Mouse (Mus musculus) inflammation-experienced regulatory T-cells, adult 16 weeks (primary cell): ENCODE results near the gene Myrf. TPM values are rescaled to one million over a fixed set of nuclear protein-coding genes. Genes with fewer than 3 reads are reported as not detected.

Experiments used
- polyA plus RNA-seq: library from polyadenylated mRNA; unstranded; fragments of 100-300 nt; shearing (Covaris generic); gene quantifications from one replicate; pipeline ENCODE4 v1.2.1, GENCODE M21; 2017

The Myrf gene
- polyA plus RNA-seq, result not detected

DNA sequence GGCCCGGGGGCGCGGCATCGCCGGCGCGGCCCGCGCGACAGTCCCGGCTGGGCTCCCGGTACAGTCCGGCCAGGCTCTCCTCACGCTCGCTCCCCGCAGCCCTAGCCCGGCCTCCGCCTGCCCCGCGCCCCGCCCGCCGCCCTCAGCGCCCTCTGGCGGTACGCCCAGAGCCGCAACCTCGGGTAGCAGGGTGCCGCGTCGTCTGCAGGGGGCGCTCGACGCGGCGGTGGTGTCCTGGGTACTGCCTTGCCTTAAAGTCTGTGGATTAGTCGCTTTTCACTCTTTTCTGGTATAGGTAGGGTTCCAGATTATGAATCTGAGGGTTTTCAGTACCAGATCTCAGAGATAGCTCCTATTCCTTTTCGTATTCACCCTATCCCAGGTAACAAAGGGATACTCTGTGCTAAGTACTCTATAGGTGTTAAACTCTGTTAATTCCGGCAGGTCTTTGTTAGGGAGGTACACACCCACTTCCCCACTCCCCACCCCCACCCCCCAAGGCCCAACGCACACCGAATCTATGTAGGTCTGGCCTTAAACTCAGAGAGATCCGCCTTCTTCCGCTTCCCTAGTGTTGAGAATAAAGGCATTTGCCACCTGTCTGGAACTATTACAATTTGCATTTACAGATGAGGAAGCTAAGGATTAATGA, at the start of gene Myrf:
Myrf (minus strand) TSS at position 95 of the 652 bp plus-strand sequence.

DNA sequence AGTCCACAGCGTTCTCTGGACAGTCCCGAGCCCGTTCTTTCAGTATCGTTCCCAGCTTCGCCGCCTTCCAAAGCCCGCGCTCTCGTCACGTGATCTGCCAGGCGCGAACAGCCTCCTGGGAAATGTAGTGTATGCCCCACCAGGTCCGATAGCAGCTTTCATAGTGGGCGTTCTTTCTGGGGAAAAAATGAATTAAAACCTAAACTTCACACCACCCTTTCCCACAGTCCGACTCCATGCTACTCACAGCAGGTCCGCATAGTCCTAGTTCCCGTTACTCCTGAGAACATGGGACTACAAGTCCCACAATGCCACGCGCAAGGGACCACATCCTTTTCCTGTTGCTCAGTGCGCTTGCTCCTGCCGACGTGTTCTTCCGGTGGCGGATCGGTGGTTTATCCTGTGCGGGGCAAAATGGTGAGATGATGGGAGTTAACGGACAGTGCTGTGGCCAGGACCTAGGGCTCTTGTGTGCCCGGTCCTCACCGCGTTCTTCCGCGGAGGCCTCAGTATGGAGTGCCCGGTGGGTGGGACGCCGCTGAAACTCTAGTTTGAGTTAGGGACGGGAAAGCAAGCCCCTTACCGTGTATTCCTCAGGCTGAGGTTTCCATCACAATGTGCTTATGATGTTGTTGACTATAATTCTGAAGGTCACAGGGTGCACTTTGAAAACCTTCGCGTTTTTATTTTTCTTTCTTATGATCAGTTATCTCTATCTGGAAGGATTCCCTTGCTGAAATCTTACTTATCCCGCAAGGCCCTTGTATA, 36.5 kb downstream of the Myrf start, which contains the start of the genes Tmem258 and Fen1:
Tmem258 (plus strand) TSS at position 167 of the 768 bp plus-strand sequence.
Fen1 (minus strand) TSS at position 322 of the 768 bp plus-strand sequence.

DNA sequence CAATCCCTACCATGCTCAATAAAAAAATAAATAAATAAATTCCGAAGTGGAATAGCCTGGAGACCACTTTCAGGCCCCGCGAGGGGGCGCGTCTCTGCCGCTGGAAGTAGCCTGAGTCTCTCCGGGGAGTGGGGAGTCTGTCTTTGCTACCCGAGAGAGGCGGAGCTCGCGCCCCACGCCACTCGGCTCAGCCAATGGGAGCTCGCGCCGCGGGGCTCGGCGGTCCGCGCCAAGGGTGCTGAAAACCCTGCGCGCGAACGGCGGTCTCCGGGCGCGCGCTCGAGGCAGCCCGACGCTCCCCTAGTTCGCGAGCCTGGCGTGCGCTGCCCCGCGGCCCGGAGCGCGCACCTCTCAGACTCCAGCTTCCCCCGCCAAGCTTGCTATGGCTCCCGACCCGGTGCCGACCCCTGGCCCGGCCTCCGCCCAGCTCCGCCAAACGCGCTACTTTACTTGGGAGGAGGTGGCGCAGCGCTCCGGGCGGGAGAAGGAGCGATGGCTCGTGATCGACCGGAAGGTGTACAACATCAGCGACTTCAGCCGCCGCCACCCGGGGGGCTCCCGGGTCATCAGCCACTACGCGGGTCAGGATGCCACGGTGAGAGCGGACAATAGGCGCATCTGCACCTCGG, 57.8 kb downstream of the Myrf start, which contains the start of gene Fads1:
Fads1 (plus strand) TSS at position 219 of the 629 bp plus-strand sequence.

Other genes starting within 250 kb of the Myrf start
- gene Best1, start 239.1 kb downstream of the Myrf start, polyA plus RNA-seq, result 0.28 TPM
- 0.96 TPM for gene Rab3il1, start 239.1 kb downstream of the Myrf start, polyA plus RNA-seq
- not detected for gene Fads3, start 199.2 kb downstream of the Myrf start, polyA plus RNA-seq
- 0.12 TPM for gene Fads2, start 139.0 kb downstream of the Myrf start, polyA plus RNA-seq
- gene Fads1, start 57.9 kb downstream of the Myrf start, polyA plus RNA-seq, result 13.3 TPM
- gene Tmem258, start 36.7 kb downstream of the Myrf start, polyA plus RNA-seq, result 330 TPM
- gene Fen1, start 36.6 kb downstream of the Myrf start, polyA plus RNA-seq, result 52.0 TPM
- 0.15 TPM for gene Dagla, start 64.1 kb upstream of the Myrf start, polyA plus RNA-seq
- 0.13 TPM for gene Syt7, start 148.3 kb upstream of the Myrf start, polyA plus RNA-seq
- not detected for gene Lrrc10b, start 216.7 kb upstream of the Myrf start, polyA plus RNA-seq
- 0.35 TPM for gene Ppp1r32, start 242.2 kb upstream of the Myrf start, polyA plus RNA-seq